Mouse (Mus musculus): ENCODE measurements around the gene Cd7. TPM values are rescaled to one million over a fixed set of nuclear protein-coding genes. Genes with fewer than 3 reads are reported as not detected.

Cd7 gene
- polyA plus RNA-seq, 1 experiment from 2014 or later, result 2.0 TPM

DNA sequence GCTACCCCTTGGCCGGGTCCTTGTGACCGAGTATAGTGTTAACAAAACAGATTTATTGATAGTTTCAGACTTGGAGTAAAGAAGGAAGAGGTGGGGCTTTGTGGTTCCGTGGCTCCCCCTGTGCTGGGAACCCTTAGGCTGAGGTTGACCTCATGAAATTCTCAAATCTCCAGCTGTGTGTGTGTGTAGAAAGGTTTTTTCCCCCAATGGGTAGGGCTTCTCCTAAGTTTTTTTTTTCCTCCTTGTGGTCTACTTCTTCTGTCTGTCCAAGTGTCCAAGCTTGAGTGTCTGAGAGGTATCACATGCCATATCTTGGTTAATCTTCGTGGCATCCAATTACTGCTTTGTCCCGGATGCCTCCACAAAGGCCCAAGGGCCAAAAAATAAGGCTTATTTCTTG is 6.1 kb downstream of the Cd7 start:
- Histone ChIP-seq H3K4me3 (ENCODE audit: inconsistent target) (no peak overlapping the region), H3K36me3 (ENCODE audit: inconsistent target) (no peaks in the 10 kb centered on the region), H3K79me2 (ENCODE audit: inconsistent target) (no peaks in the 10 kb centered on the region), H3K27ac (no peak overlapping the region)
- WGBS (ENCODE audit: missing documents), result 42% methylated on average over 5 of the region's 5 CpGs

DNA sequence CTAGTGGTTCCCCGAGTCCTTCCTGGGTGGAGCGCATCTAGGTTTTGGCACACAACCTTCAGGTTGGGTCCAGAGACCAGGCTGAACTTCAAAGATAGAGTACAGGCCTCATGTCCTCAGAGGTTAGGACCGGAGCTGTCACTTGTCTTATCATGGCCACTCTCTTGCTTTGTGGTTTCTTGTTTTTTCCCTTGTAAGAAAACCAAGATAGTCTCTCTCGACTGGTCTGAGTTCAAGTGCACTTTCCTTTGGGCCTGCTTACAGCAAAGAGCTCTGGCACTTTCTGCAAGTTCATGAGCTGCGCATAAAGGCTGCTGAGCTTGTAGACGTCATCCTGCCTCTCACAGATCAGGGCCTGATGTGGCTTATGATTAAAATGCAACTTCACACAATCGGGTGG is 12.0 kb downstream of the Cd7 start:
- Histone ChIP-seq H3K36me3 (ENCODE audit: inconsistent target) (no peaks in the 10 kb centered on the region), H3K4me3 (ENCODE audit: inconsistent target) (no peak overlapping the region), H3K27ac (no peak overlapping the region), H3K79me2 (ENCODE audit: inconsistent target) (no peaks in the 10 kb centered on the region)
- 54% methylated on average over 7 of the region's 7 CpGs for WGBS (ENCODE audit: missing documents)

DNA sequence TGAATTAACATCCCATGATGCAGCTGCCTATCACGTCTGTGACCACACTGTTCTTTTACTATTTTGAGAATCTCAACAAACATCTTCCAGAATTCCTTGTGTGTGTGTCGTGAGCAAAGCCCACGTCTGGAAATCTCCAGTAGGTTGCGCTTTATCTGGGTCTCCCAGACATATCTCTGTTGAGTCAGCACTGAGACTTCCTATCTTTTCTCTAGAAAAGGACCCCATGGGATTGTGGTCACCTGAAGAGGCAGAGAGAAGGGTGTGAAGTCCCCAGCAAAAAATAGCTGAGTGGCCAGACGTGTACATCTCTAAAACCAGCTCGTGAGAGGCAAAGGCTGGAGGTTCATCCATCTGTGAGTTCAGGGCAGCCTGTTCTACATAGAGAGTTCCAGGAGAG is 15.1 kb downstream of the Cd7 start:
- Histone ChIP-seq H3K36me3 (ENCODE audit: inconsistent target) (no peaks in the 10 kb centered on the region), H3K27ac (no peak overlapping the region), H3K4me3 (ENCODE audit: inconsistent target) (no peak overlapping the region), H3K79me2 (ENCODE audit: inconsistent target) (no peaks in the 10 kb centered on the region)
- 48% methylated on average over 6 of the region's 6 CpGs for WGBS (ENCODE audit: missing documents)

DNA sequence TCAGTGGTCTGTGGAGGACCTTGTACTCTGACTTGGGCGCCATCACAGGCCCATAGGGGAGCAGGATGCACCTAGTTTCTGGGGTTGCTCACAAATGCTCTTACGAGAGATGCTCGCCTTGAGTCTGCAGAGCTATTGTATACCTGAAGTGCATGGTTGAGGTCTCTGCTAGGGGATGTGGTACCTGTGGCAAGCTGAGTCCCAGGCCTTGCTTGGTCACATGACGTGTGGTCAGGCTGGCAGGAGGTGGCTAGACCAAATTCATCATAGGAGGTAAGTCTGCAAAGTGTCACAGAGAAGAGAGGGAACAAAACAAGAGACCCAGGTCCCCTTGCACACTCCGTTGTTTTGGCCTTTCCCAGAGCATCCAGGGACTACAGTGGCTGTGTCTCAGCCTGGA is 19.7 kb downstream of the Cd7 start:
- no peaks in the 10 kb centered on the region for H3K36me3 ChIP-seq (ENCODE audit: inconsistent target)
- no peaks in the 10 kb centered on the region for H3K79me2 ChIP-seq (ENCODE audit: inconsistent target)
- H3K27ac ChIP-seq, result no peak overlapping the region
- WGBS (ENCODE audit: missing documents), result 83% methylated on average over 5 of the region's 5 CpGs
- H3K4me3 ChIP-seq (ENCODE audit: inconsistent target), result no peak overlapping the region

DNA sequence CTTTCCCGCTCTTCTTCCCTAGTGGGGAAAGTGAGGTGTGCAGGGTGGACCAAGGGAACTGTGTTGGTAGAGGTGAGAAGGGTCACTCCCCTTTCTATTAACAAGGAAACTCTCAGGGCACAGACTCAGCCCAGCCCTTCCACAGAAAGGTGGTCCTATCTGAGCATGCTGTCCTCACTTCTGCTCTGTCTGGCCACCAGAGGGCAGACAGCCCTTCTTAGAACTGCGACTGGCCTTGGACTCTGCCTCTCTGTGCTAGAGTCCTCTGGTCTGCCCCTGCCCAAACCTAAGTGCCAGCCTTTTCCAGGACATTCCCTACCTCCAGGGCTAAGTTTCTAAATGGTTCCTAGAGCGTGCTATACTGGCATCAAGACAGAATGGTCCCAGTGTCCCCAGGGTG is 21.5 kb downstream of the Cd7 start:
- Histone ChIP-seq H3K4me3 (ENCODE audit: inconsistent target) (no peak overlapping the region), H3K27ac (no peak overlapping the region), H3K36me3 (ENCODE audit: inconsistent target) (no peaks in the 10 kb centered on the region), H3K79me2 (ENCODE audit: inconsistent target) (no peaks in the 10 kb centered on the region)
- WGBS (ENCODE audit: missing documents), result 53% methylated on average over 3 of the region's 3 CpGs

DNA sequence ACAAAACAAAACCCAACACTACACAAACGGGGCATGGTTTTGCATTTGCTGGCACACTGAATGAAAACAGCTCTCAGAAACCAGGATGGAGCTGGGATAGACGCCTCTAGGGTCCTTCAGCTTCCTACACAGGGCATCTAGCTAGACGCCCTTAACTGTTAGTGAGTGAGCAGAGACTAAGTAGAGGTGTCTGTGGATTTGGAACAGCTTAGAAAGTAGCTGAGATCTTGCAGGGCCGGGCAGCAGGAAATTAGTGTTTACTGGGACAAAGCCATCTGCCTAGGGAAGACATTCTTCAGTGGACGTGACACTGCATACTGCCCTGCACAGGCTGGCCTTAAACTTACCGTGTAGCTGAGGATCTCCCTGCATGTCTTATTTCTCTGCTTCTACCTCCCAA is 23.7 kb downstream of the Cd7 start:
- H3K4me3 ChIP-seq (ENCODE audit: inconsistent target), result no peak overlapping the region
- H3K79me2 ChIP-seq (ENCODE audit: inconsistent target), result no peaks in the 10 kb centered on the region
- no peaks in the 10 kb centered on the region for H3K36me3 ChIP-seq (ENCODE audit: inconsistent target)
- no peak overlapping the region for H3K27ac ChIP-seq
- WGBS (ENCODE audit: missing documents), result 78% methylated on average over 6 of the region's 6 CpGs

DNA sequence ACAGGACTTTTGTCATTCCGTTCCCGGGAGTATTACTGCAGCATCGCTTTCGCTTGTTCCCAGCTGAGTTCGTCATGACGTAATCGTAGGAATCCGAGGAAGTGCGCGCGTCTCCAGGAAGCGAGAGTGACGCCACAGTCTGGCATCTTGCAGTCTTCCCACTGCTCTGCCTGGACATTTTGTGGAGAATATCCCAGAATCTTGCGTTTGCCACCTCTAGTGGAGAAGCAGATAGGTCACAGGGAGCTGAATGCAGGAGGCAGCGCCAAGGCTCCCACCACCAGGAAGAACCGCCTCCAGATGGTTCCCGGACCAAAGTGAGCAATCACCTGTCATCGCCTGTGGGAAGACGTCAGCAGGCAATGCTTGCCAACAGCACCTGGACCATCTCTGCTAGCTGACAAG is 24.3 kb downstream of the Cd7 start:
- 67% methylated on average over 19 of the region's 19 CpGs for whole genome bisulfite sequencing (ENCODE audit: missing documents)
- H3K36me3 ChIP-seq (ENCODE audit: inconsistent target), result no peaks in the 10 kb centered on the region
- no peak overlapping the region for H3K4me3 ChIP-seq (ENCODE audit: inconsistent target)
- H3K27ac ChIP-seq, result no peak overlapping the region
- H3K79me2 ChIP-seq (ENCODE audit: inconsistent target), result no peaks in the 10 kb centered on the region

DNA sequence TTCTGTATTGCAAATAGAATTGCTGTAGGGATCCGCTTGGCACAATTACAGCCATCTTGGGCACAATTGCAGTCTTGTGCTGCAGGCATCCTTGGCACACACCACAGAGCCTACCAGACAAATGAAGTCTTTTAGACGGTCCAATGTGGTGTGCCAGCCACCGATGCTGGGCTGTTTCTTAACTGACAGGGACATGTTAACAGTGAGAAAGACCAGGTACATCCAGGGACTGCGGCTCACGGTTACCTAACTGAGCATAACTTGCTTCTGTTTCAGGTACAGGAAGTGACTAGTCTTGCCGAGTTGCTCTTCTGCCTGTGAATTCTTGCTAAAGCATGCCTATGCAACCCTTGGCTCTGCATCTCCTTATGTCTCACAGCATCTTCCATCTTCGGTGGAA is 25.6 kb downstream of the Cd7 start:
- Histone ChIP-seq H3K4me3 (ENCODE audit: inconsistent target) (no peak overlapping the region), H3K36me3 (ENCODE audit: inconsistent target) (no peaks in the 10 kb centered on the region), H3K79me2 (ENCODE audit: inconsistent target) (no peaks in the 10 kb centered on the region), H3K27ac (no peak overlapping the region)
- 75% methylated on average over 7 of the region's 7 CpGs for WGBS (ENCODE audit: missing documents)

DNA sequence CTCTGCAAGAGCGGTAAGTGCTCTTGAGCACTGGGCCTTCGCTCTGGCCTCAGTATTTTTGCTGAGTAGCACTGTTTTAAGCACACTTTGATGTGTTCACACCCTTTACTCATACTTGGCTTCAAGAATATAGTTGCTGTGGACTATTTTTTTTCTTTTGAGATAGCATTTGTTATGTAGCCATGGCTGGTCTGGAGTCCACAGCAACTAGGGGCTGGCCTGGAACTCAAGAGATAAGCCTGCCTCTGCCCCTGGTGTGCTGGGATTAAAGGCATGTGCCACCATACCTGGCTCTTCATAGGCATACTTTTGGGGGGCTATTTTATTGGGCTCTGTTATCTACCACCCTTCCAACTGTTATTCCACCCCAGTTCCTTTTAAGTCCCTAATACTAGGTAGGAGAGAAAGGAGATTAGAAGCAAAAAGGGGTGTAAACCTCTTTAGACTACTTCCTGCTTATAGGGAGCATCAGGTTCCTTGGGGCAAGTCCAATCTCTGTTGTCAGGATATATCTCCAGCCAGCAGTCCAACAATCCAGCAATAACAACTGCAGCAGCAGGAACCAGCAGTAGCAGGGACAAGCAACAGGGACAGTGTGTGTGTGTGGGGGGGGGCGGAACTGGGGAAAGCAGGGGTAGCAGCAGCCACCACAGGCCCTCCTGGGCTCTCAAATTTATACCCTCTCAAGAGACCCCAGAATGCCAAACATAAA is 29.0 kb downstream of the Cd7 start:
- H3K79me2 ChIP-seq (ENCODE audit: inconsistent target), result no peaks in the 10 kb centered on the region
- no peak overlapping the region for H3K27ac ChIP-seq
- H3K4me3 ChIP-seq (ENCODE audit: inconsistent target), result no peak overlapping the region
- H3K36me3 ChIP-seq (ENCODE audit: inconsistent target), result no peaks in the 10 kb centered on the region
- WGBS (ENCODE audit: missing documents), result 100% methylated on average over 1 of the region's 3 CpGs

DNA sequence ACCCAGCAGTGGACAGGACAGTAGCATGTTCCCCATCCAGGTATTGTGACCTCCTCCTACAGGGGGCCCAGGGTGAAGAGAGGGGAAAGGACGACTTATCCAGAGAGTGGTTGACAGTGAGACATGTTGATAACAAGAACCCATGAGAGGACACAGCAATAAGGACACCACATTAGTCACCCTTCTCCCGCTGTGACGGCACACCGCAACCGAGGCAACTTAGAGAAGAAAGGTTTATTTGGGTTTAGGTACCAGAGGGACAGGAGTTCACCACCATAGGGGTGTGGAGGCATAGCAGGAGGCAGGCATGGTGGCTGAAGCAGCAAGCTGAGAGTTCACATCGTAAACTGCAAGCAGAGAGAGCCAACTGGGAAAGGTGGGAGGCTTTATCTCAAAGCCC is 33.0 kb downstream of the Cd7 start:
- no peaks in the 10 kb centered on the region for H3K36me3 ChIP-seq (ENCODE audit: inconsistent target)
- no peaks in the 10 kb centered on the region for H3K79me2 ChIP-seq (ENCODE audit: inconsistent target)
- H3K27ac ChIP-seq, result no peak overlapping the region
- H3K4me3 ChIP-seq (ENCODE audit: inconsistent target), result no peak overlapping the region
- 92% methylated on average over 6 of the region's 6 CpGs for WGBS (ENCODE audit: missing documents)

DNA sequence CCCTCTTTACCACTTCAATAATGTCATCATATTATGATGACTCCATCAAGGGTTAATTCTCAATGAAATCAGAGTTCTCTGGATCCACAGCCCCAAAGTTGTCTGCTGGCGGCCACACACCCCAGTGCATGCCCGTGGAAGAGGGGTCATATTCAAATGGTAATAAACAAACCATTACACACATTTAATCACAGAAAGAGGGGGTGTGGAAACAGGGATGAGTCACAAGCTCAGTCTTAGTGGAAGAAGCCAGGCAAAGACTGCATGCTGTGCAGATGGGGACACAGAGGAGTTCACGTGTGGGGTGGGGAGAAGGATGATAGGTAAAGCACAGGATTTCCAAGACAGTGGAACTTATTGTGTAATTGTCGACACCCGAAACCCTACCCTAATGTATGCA is 34.9 kb downstream of the Cd7 start:
- Histone ChIP-seq H3K79me2 (ENCODE audit: inconsistent target) (no peaks in the 10 kb centered on the region), H3K4me3 (ENCODE audit: inconsistent target) (no peak overlapping the region), H3K36me3 (ENCODE audit: inconsistent target) (no peaks in the 10 kb centered on the region), H3K27ac (no peak overlapping the region)
- 80% methylated on average over 5 of the region's 5 CpGs for WGBS (ENCODE audit: missing documents)

DNA sequence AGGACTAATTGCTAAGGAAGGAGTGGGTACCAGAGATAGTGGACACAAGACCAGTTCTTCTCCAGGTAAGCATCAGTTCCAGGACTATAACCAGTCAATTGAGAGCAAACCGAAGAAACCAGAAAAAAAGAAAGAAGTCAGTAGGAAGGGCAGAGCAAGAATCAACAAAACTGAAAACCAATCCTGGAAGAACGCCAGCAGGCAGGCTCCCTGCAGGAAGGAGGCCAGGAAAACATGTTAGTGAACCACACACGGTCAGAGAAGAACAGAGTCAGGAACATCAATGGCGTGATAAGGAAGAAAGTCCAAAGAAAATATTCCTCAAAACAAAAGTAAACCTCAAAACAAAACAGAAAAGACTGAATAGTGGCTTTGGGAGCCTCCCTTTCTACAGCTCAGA is 37.3 kb downstream of the Cd7 start:
- Histone ChIP-seq H3K36me3 (ENCODE audit: inconsistent target) (no peaks in the 10 kb centered on the region), H3K79me2 (ENCODE audit: inconsistent target) (no peaks in the 10 kb centered on the region)
- WGBS (ENCODE audit: missing documents), result 19% methylated on average over 4 of the region's 4 CpGs

DNA sequence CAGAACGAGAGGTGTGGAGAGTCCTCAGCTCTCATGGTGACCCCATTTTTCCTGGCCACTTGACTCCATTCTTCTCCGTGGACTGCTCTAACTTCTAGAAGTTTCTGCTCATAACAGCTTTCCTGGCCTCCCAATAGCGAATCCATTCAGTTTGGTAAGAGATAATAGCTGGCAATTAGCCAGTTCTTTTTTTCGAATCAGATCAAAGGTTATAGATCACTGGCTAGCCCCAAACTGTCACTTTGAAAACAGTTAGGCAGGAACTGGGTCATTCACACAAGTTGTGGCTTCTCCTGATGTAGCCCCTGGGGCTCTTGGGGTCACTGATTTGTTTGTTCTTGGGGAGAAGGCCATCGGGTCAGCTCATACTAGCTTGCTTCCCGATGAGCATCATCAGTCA is 44.5 kb downstream of the Cd7 start:
- H3K79me2 ChIP-seq (ENCODE audit: inconsistent target), result peaks cover 17% of the 10 kb centered on the region
- H3K4me3 ChIP-seq (ENCODE audit: inconsistent target), result no peak overlapping the region
- 97% methylated on average over 6 of the region's 6 CpGs for WGBS (ENCODE audit: missing documents)
- no peaks in the 10 kb centered on the region for H3K36me3 ChIP-seq (ENCODE audit: inconsistent target)
- H3K27ac ChIP-seq, result no peak overlapping the region

More for the DNA sequence above, 37.3 kb downstream of the Cd7 start:
- H3K4me3 ChIP-seq (ENCODE audit: inconsistent target), result no peak overlapping the region
- no peak overlapping the region for H3K27ac ChIP-seq

DNA sequence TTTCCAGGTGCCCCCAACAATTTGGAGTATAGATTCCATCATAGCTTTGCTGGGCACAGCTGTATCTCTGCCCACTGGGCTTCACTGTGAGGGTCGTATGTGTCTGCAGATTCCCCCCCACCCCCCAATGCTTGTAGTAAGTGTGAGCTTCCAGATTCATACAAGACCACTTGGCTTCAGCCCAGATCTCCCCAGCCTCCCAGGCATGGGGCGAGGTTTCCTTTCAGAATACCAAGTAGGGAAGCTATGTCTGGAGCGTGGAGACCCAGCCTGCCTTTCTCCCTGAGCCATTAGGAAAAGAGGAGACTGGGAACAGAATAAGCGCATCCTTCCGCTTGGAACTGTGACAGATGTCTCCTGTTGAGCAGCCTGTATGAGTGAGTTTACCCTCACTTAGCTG is 45.6 kb downstream of the Cd7 start:
- Histone ChIP-seq H3K4me3 (ENCODE audit: inconsistent target) (no peak overlapping the region), H3K27ac (no peak overlapping the region), H3K79me2 (ENCODE audit: inconsistent target) (peaks cover 29% of the 10 kb centered on the region), H3K36me3 (ENCODE audit: inconsistent target) (no peaks in the 10 kb centered on the region)
- 96% methylated on average over 5 of the region's 5 CpGs for WGBS (ENCODE audit: missing documents)

DNA sequence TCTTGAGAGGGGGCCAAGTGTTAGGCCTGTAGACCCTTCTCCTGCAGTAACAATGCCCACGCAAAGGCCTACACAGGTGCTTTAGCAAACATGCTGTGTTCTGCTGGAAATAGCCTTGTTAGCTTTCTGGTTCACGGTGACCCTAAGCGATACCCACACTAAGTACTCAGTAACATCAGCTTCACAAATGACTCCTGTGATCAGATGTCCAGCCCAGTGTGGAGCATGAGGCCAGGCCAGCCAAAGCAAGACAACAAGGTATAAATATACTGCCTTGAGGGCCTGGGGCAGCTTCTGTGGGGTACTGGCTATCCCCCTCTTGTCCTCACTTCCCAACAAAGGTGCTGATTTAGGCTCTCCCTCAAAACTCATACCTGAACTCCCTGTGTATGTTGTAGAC is 46.1 kb downstream of the Cd7 start:
- WGBS (ENCODE audit: missing documents), result 100% methylated on average over 3 of the region's 3 CpGs
- no peaks in the 10 kb centered on the region for H3K36me3 ChIP-seq (ENCODE audit: inconsistent target)

DNA sequence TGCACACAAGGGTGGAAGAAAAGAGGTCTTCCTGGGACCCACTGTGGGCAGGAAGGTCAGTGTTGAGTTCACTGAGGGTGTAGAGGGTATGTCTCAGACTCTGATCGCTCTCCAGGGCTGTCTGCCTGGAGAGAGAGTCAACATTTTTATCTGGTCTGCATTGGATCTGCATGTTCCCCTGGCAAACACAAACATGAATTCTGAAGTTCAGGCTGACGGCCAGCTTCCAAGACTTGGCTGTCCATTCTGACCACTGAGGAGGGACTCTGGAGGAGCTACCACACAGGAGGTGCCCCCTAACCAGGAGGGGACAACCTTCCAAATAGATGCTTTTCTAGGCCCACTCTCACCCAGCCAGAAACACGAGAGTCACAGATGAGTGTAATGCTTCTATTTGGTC is 47.4 kb downstream of the Cd7 start:
- H3K4me3 ChIP-seq (ENCODE audit: inconsistent target), result peak overlapping the region; percentile 59
- peaks cover 46% of the 10 kb centered on the region for H3K79me2 ChIP-seq (ENCODE audit: inconsistent target)
- H3K27ac ChIP-seq, result peak overlapping the region; percentile 35; the same call in 1 of the 2 replicates
- no peaks in the 10 kb centered on the region for H3K36me3 ChIP-seq (ENCODE audit: inconsistent target)
- WGBS (ENCODE audit: missing documents), result 90% methylated on average over 3 of the region's 3 CpGs

More for the DNA sequence above, 46.1 kb downstream of the Cd7 start:
- H3K4me3 ChIP-seq (ENCODE audit: inconsistent target), result no peak overlapping the region
- peaks cover 34% of the 10 kb centered on the region for H3K79me2 ChIP-seq (ENCODE audit: inconsistent target)
- no peak overlapping the region for H3K27ac ChIP-seq

Data from macrophage (primary cell).